Mouse (Mus musculus): ENCODE results near the gene Slc39a9. TPM values are rescaled to one million over a fixed set of nuclear protein-coding genes. Genes with fewer than 3 reads are reported as not detected.

Gene Slc39a9
- polyA plus RNA-seq, 1 experiment from 2014 or later, result 22.3 TPM

GRCm38 (mm10) chr12:80608576-80608975, 35.1 kb upstream of the Slc39a9 start:
- Histone ChIP-seq H3K4me3 (no peak overlapping the region), H3K4me2 (no peak overlapping the region)
- ATAC-seq (ENCODE audit: insufficient number of reproducible peaks, low FRiP score), result no peak

GRCm38 (mm10) chr12:80609928-80610327, 33.8 kb upstream of the Slc39a9 start:
- Histone ChIP-seq H3K27ac (ENCODE audit: poor library complexity, severe bottlenecking) (peak overlapping the region; percentile 57), H3K4me2 (no peak overlapping the region)
- no peak for ATAC-seq (ENCODE audit: insufficient number of reproducible peaks, low FRiP score)

More at GRCm38 (mm10) chr12:80608576-80608975, 35.1 kb upstream of the Slc39a9 start:
- H3K9ac ChIP-seq, result no peak overlapping the region
- no peaks in the 10 kb centered on the region for H3K9me3 ChIP-seq (replicated peaks)
- 76% methylated on average over 1 of the region's 1 CpGs for WGBS
- no peaks in the 10 kb centered on the region for H3K27me3 ChIP-seq (replicated peaks)
- H3K36me3 ChIP-seq, result no peaks in the 10 kb centered on the region
- H3K4me1 ChIP-seq (replicated peaks), result peaks cover 24% of the 10 kb centered on the region
- H3K27ac ChIP-seq (ENCODE audit: poor library complexity, severe bottlenecking), result no peak overlapping the region

GRCm38 (mm10) chr12:80612113-80612791, 31.4 kb upstream of the Slc39a9 start:
- H3K9ac ChIP-seq, result no peak overlapping the region

More at GRCm38 (mm10) chr12:80609928-80610327, 33.8 kb upstream of the Slc39a9 start:
- no peaks in the 10 kb centered on the region for H3K9me3 ChIP-seq (replicated peaks)
- H3K4me1 ChIP-seq (replicated peaks), result peaks cover 11% of the 10 kb centered on the region
- no peaks in the 10 kb centered on the region for H3K36me3 ChIP-seq
- no peaks in the 10 kb centered on the region for H3K27me3 ChIP-seq (replicated peaks)
- WGBS, result 27% methylated on average over 3 of the region's 3 CpGs
- H3K4me3 ChIP-seq, result no peak overlapping the region
- H3K9ac ChIP-seq, result no peak overlapping the region

GRCm38 (mm10) chr12:80615371-80616257, 28.1 kb upstream of the Slc39a9 start:
- H3K9me3 ChIP-seq (replicated peaks), result no peaks in the 10 kb centered on the region
- no peak overlapping the region for H3K4me2 ChIP-seq
- no peak overlapping the region for H3K27ac ChIP-seq (ENCODE audit: poor library complexity, severe bottlenecking)
- 49% methylated on average over 7 of the region's 7 CpGs for WGBS
- H3K9ac ChIP-seq, result no peak overlapping the region
- H3K36me3 ChIP-seq, result no peaks in the 10 kb centered on the region
- ATAC-seq (ENCODE audit: insufficient number of reproducible peaks, low FRiP score), result no peak
- H3K4me1 ChIP-seq (replicated peaks), result peaks cover 11% of the 10 kb centered on the region; the same call in 1 of the 2 replicates
- no peak overlapping the region for H3K4me3 ChIP-seq
- H3K27me3 ChIP-seq (replicated peaks), result no peaks in the 10 kb centered on the region

More at GRCm38 (mm10) chr12:80612113-80612791, 31.4 kb upstream of the Slc39a9 start:
- Histone ChIP-seq H3K4me3 (no peak overlapping the region), H3K9me3 (replicated peaks) (no peaks in the 10 kb centered on the region), H3K4me2 (no peak overlapping the region), H3K4me1 (replicated peaks) (peaks cover 20% of the 10 kb centered on the region), H3K27ac (ENCODE audit: poor library complexity, severe bottlenecking) (no peak overlapping the region), H3K27me3 (replicated peaks) (no peaks in the 10 kb centered on the region), H3K36me3 (no peaks in the 10 kb centered on the region)
- no peak for ATAC-seq (ENCODE audit: insufficient number of reproducible peaks, low FRiP score)
- 76% methylated on average over 9 of the region's 9 CpGs for WGBS

GRCm38 (mm10) chr12:80620501-80620900, 23.2 kb upstream of the Slc39a9 start:
- H3K9ac ChIP-seq, result no peak overlapping the region
- no peaks in the 10 kb centered on the region for H3K27me3 ChIP-seq (replicated peaks)
- H3K4me3 ChIP-seq, result no peak overlapping the region
- no peak for ATAC-seq (ENCODE audit: insufficient number of reproducible peaks, low FRiP score)
- no peak overlapping the region for H3K27ac ChIP-seq (ENCODE audit: poor library complexity, severe bottlenecking)
- 66% methylated on average over 5 of the region's 5 CpGs for WGBS
- H3K36me3 ChIP-seq, result no peaks in the 10 kb centered on the region
- H3K4me1 ChIP-seq (replicated peaks), result peaks cover 8% of the 10 kb centered on the region; the same call in 1 of the 2 replicates
- 0 out of 2 replicates have a peak, but pooled peaks cover 2% of the 10 kb centered on the region for H3K9me3 ChIP-seq (replicated peaks)
- no peak overlapping the region for H3K4me2 ChIP-seq

GRCm38 (mm10) chr12:80631790-80632189, 11.9 kb upstream of the Slc39a9 start:
- Histone ChIP-seq H3K4me1 (replicated peaks) (peaks cover 8% of the 10 kb centered on the region; the same call in 1 of the 2 replicates), H3K9ac (no peak overlapping the region), H3K9me3 (replicated peaks) (no peaks in the 10 kb centered on the region), H3K4me3 (no peak overlapping the region), H3K27me3 (replicated peaks) (no peaks in the 10 kb centered on the region), H3K4me2 (no peak overlapping the region), H3K36me3 (peaks cover 58% of the 10 kb centered on the region), H3K27ac (ENCODE audit: poor library complexity, severe bottlenecking) (no peak overlapping the region)
- 73% methylated on average over 5 of the region's 5 CpGs for WGBS
- ATAC-seq (ENCODE audit: insufficient number of reproducible peaks, low FRiP score), result no peak

- Histone ChIP-seq H3K9me3 (replicated peaks) (no peaks in the 10 kb centered on the region), H3K4me1 (replicated peaks) (peaks cover 32% of the 10 kb centered on the region), H3K27me3 (replicated peaks) (no peaks in the 10 kb centered on the region), H3K27ac (ENCODE audit: poor library complexity, severe bottlenecking) (peak overlapping the region; percentile 91), H3K4me2 (peak overlapping the region; percentile 86), H3K4me3 (peak overlapping the region; percentile 92), H3K9ac (peak overlapping the region; percentile 92), H3K36me3 (peaks cover 38% of the 10 kb centered on the region)
- 2% methylated on average over 48 of the region's 48 CpGs for WGBS
- peak; percentile 75 for ATAC-seq (ENCODE audit: insufficient number of reproducible peaks, low FRiP score)
These were observed 674 bp upstream of the Slc39a9 start for GRCm38 (mm10) chr12:80642725-80643692.

GRCm38 (mm10) chr12:80644506-80644868, 804 bp downstream of the Slc39a9 start:
- no peaks in the 10 kb centered on the region for H3K9me3 ChIP-seq (replicated peaks)
- H3K4me3 ChIP-seq, result peak overlapping the region; percentile 92
- no peaks in the 10 kb centered on the region for H3K27me3 ChIP-seq (replicated peaks)
- peak overlapping the region; percentile 86 for H3K4me2 ChIP-seq
- peaks cover 32% of the 10 kb centered on the region for H3K4me1 ChIP-seq (replicated peaks)
- H3K27ac ChIP-seq (ENCODE audit: poor library complexity, severe bottlenecking), result peak overlapping the region; percentile 91; the same call in 1 of the 2 replicates
- peak overlapping the region; percentile 92 for H3K9ac ChIP-seq
- peaks cover 34% of the 10 kb centered on the region for H3K36me3 ChIP-seq
- ATAC-seq (ENCODE audit: insufficient number of reproducible peaks, low FRiP score), result no peak
- 8% methylated on average over 18 of the region's 18 CpGs for WGBS

- 88% methylated on average over 3 of the region's 3 CpGs for WGBS
- no peaks in the 10 kb centered on the region for H3K9me3 ChIP-seq (replicated peaks)
These were observed 2.7 kb downstream of the Slc39a9 start for GRCm38 (mm10) chr12:80646377-80646776.

GRCm38 (mm10) chr12:80653951-80654658, 10.4 kb downstream of the Slc39a9 start:
- WGBS, result 83% methylated on average over 7 of the region's 7 CpGs
- Histone ChIP-seq H3K36me3 (peaks cover 6% of the 10 kb centered on the region), H3K9ac (no peak overlapping the region), H3K4me3 (no peak overlapping the region), H3K9me3 (replicated peaks) (no peaks in the 10 kb centered on the region), H3K27me3 (replicated peaks) (no peaks in the 10 kb centered on the region), H3K4me1 (replicated peaks) (peaks cover 5% of the 10 kb centered on the region; the same call in 1 of the 2 replicates), H3K4me2 (no peak overlapping the region), H3K27ac (ENCODE audit: poor library complexity, severe bottlenecking) (no peak overlapping the region)
- no peak for ATAC-seq (ENCODE audit: insufficient number of reproducible peaks, low FRiP score)

More at GRCm38 (mm10) chr12:80646377-80646776, 2.7 kb downstream of the Slc39a9 start:
- Histone ChIP-seq H3K4me2 (0 out of 2 replicates have a peak overlapping the region, but pooled peaks have one; percentile 14), H3K27ac (ENCODE audit: poor library complexity, severe bottlenecking) (no peak overlapping the region), H3K4me3 (no peak overlapping the region), H3K27me3 (replicated peaks) (no peaks in the 10 kb centered on the region), H3K9ac (no peak overlapping the region), H3K36me3 (peaks cover 21% of the 10 kb centered on the region), H3K4me1 (replicated peaks) (peaks cover 32% of the 10 kb centered on the region)
- ATAC-seq (ENCODE audit: insufficient number of reproducible peaks, low FRiP score), result no peak
